Mouse (Mus musculus): ENCODE data around the gene Copz1. TPM values are rescaled to one million over a fixed set of nuclear protein-coding genes. Genes with fewer than 3 reads are reported as not detected.

Gene Copz1
- total and polyA plus RNA-seq, 2 experiments from 2014 or later, result 109 to 124 TPM

GRCm38 (mm10) chr15:103339166-103339960 is 66.8 kb downstream of the Copz1 start:
- no peak overlapping the region for H3K27ac ChIP-seq (ENCODE audit: low read depth)
- H3K36me3 ChIP-seq (replicated peaks; ENCODE audit: control insufficient read depth, insufficient read depth, low read length), result peaks cover 11% of the 10 kb centered on the region
- peak overlapping the region; percentile 52 for H3K4me3 ChIP-seq (ENCODE audit: low read depth, low read length)
- no peaks in the 10 kb centered on the region for H3K4me1 ChIP-seq (ENCODE audit: control insufficient read depth, insufficient read depth)
- no peak overlapping the region for H3K9ac ChIP-seq (replicated peaks; ENCODE audit: low read depth, low read length)
- H3K9me3 ChIP-seq (replicated peaks; ENCODE audit: control insufficient read depth, low read length), result no peaks in the 10 kb centered on the region
- peaks cover 37% of the 10 kb centered on the region for H3K27me3 ChIP-seq (ENCODE audit: control insufficient read depth, insufficient read depth, low read length)
- no peak for TF ChIP-seq CTCF (IDR thresholded peaks at IDR 0.05; ENCODE audit: low read depth)
- TF ChIP-seq EP300 (IDR thresholded peaks at IDR 0.05; ENCODE audit: low read depth), result no peak
- peak overlapping the region; percentile 75 for H3K4me2 ChIP-seq (ENCODE audit: low read depth, low read length)
- WGBS, result 14% methylated on average over 27 of the region's 31 CpGs
- DNase-seq (ENCODE audit: low spot score) (no peak), ATAC-seq (ENCODE audit: insufficient read depth, low read depth) (no peak)

- Histone ChIP-seq H3K36me3 (replicated peaks; ENCODE audit: control insufficient read depth, insufficient read depth, low read length) (peaks cover 17% of the 10 kb centered on the region), H3K27me3 (ENCODE audit: control insufficient read depth, insufficient read depth, low read length) (peaks cover 37% of the 10 kb centered on the region), H3K9ac (replicated peaks; ENCODE audit: low read depth, low read length) (no peak within 1 kb of the TSS), H3K4me3 (ENCODE audit: low read depth, low read length) (peak within 1 kb of the TSS; percentile 52), H3K4me1 (ENCODE audit: control insufficient read depth, insufficient read depth) (no peaks in the 10 kb centered on the region), H3K9me3 (replicated peaks; ENCODE audit: control insufficient read depth, low read length) (no peaks in the 10 kb centered on the region), H3K4me2 (ENCODE audit: low read depth, low read length) (peak within 1 kb of the TSS; percentile 75), H3K27ac (ENCODE audit: low read depth) (no peak within 1 kb of the TSS)
- 1% methylated on average over 21 of the region's 26 CpGs for WGBS
- ATAC-seq (ENCODE audit: insufficient read depth, low read depth) (peak; percentile 18; the same call in 1 of the 2 replicates), DNase-seq (ENCODE audit: low spot score) (no peak)
- TF ChIP-seq EP300 (IDR thresholded peaks at IDR 0.05; ENCODE audit: low read depth), result no peak
Observed at GRCm38 (mm10) chr15:103339961-103340337, 67.4 kb downstream of the Copz1 start, which contains the start of gene Zfp385a. Gene Zfp385a (minus strand): TSS chr15:103340093.

- H3K36me3 ChIP-seq (replicated peaks; ENCODE audit: control insufficient read depth, insufficient read depth, low read length), result peaks cover 25% of the 10 kb centered on the region
Observed at GRCm38 (mm10) chr15:103340786-103341185, 68.3 kb downstream of the Copz1 start.

DNA sequence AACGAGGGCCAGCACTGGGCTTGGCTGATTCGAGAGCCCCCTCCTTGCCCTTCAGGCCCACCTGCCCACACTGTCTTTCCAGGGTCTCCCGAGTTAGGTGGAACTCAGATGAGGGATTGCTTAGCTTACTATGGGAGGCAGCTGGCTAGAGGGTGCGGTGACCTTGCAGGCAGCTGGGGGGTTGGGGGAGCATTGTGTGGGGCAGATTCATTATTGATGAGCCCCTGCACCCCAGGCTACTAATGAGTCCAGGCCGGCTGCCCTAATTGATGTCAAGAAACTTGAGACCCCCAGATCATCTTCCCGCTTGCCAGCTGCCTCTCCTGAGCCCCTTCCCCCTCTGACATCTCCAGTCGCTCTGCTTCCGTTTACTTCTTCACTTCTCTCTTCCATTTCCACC is 69.0 kb downstream of the Copz1 start:
- Histone ChIP-seq H3K4me2 (ENCODE audit: low read depth, low read length) (no peak overlapping the region), H3K27me3 (ENCODE audit: control insufficient read depth, insufficient read depth, low read length) (peaks cover 35% of the 10 kb centered on the region), H3K36me3 (replicated peaks; ENCODE audit: control insufficient read depth, insufficient read depth, low read length) (peaks cover 33% of the 10 kb centered on the region), H3K4me1 (ENCODE audit: control insufficient read depth, insufficient read depth) (no peaks in the 10 kb centered on the region), H3K9me3 (replicated peaks; ENCODE audit: control insufficient read depth, low read length) (no peaks in the 10 kb centered on the region), H3K9ac (replicated peaks; ENCODE audit: low read depth, low read length) (no peak overlapping the region), H3K27ac (ENCODE audit: low read depth) (no peak overlapping the region), H3K4me3 (ENCODE audit: low read depth, low read length) (no peak overlapping the region)
- ATAC-seq (ENCODE audit: insufficient read depth, low read depth), result no peak
- DNase-seq (ENCODE audit: low spot score), result no peak
- 62% methylated on average over 8 of the region's 8 CpGs for WGBS
- no peak for TF ChIP-seq EP300 (IDR thresholded peaks at IDR 0.05; ENCODE audit: low read depth)
- TF ChIP-seq CTCF (IDR thresholded peaks at IDR 0.05; ENCODE audit: low read depth), result no peak

More at GRCm38 (mm10) chr15:103340786-103341185, 68.3 kb downstream of the Copz1 start:
- TF ChIP-seq EP300 (IDR thresholded peaks at IDR 0.05; ENCODE audit: low read depth) (no peak), CTCF (IDR thresholded peaks at IDR 0.05; ENCODE audit: low read depth) (no peak)
- Histone ChIP-seq H3K4me3 (ENCODE audit: low read depth, low read length) (no peak overlapping the region), H3K27me3 (ENCODE audit: control insufficient read depth, insufficient read depth, low read length) (peaks cover 35% of the 10 kb centered on the region), H3K27ac (ENCODE audit: low read depth) (no peak overlapping the region), H3K4me1 (ENCODE audit: control insufficient read depth, insufficient read depth) (no peaks in the 10 kb centered on the region), H3K4me2 (ENCODE audit: low read depth, low read length) (no peak overlapping the region), H3K9ac (replicated peaks; ENCODE audit: low read depth, low read length) (no peak overlapping the region), H3K9me3 (replicated peaks; ENCODE audit: control insufficient read depth, low read length) (no peaks in the 10 kb centered on the region)
- ATAC-seq (ENCODE audit: insufficient read depth, low read depth), result no peak
- no peak for DNase-seq (ENCODE audit: low spot score)
- 21% methylated on average over 4 of the region's 4 CpGs for WGBS

- peaks cover 31% of the 10 kb centered on the region; the same call in 1 of the 2 replicates for H3K27me3 ChIP-seq (ENCODE audit: control insufficient read depth, insufficient read depth, low read length)
- peak; percentile 42 for ATAC-seq (ENCODE audit: insufficient read depth, low read depth)
- no peak overlapping the region for H3K4me2 ChIP-seq (ENCODE audit: low read depth, low read length)
- WGBS, result 17% methylated on average over 4 of the region's 4 CpGs
- no peak overlapping the region for H3K27ac ChIP-seq (ENCODE audit: low read depth)
- no peaks in the 10 kb centered on the region for H3K4me1 ChIP-seq (ENCODE audit: control insufficient read depth, insufficient read depth)
- TF ChIP-seq EP300 (IDR thresholded peaks at IDR 0.05; ENCODE audit: low read depth), result no peak
- peak; percentile 91 for TF ChIP-seq CTCF (IDR thresholded peaks at IDR 0.05; ENCODE audit: low read depth)
- H3K9me3 ChIP-seq (replicated peaks; ENCODE audit: control insufficient read depth, low read length), result no peaks in the 10 kb centered on the region
- H3K4me3 ChIP-seq (ENCODE audit: low read depth, low read length), result no peak overlapping the region
- H3K9ac ChIP-seq (replicated peaks; ENCODE audit: low read depth, low read length), result no peak overlapping the region
- no peak for DNase-seq (ENCODE audit: low spot score)
- peaks cover 39% of the 10 kb centered on the region for H3K36me3 ChIP-seq (replicated peaks; ENCODE audit: control insufficient read depth, insufficient read depth, low read length)
Observed at GRCm38 (mm10) chr15:103342415-103342814, 69.9 kb downstream of the Copz1 start.

All from heart, postnatal 0 days (tissue).